Mouse (Mus musculus) olfactory bulb, adult 2 months (tissue): Measurements from ENCODE around the gene Zfp512b.

ENCODE experiments used
- CTCF ChIP-seq: fragments of 200-500 bp; IDR thresholded peaks from 2 replicates; pipeline ENCODE4 v1.5.1; 2012; ENCODE audit warnings: low read depth, mild to moderate bottlenecking, low read length, moderate library complexity; ENCODE audit not compliant: insufficient read depth
- POLR2A ChIP-seq: fragments of 200-500 bp; IDR thresholded peaks from 2 replicates; pipeline ENCODE4 v1.6.1; 2012; ENCODE audit warnings: mild to moderate bottlenecking, low read depth, low read length, moderate library complexity; ENCODE audit not compliant: insufficient read depth

- TF ChIP-seq CTCF (no peak), POLR2A (no peak)
Measured at GRCm38 (mm10) chr2:181635865-181636264, 43.3 kb upstream of the Zfp512b start.
